Mouse (Mus musculus) hindbrain, embryonic 13.5 days (tissue): ENCODE results near the gene Hes7. TPM values are rescaled to one million over a fixed set of nuclear protein-coding genes. Genes with fewer than 3 reads are reported as not detected.

Experiments
- ATAC-seq: fragments of 200-750 bp; cut with Nextera tagmentation; 2 replicates; pipeline ENCODE4 v1.8.0; 2017; ENCODE audit warnings: moderate TSS enrichment; ENCODE audit not compliant: low FRiP score
- H3K27ac ChIP-seq: fragments of 300-500 bp; sonication (generic); 2 replicates; pipeline ENCODE4 v1.5.1; 2015; ENCODE audit warnings: inconsistent platforms, mild to moderate bottlenecking, moderate library complexity
- H3K27me3 ChIP-seq: fragments of 300-500 bp; sonication (generic); 2 replicates; pipeline ENCODE4 v1.6.1; 2015; ENCODE audit warnings: mild to moderate bottlenecking, inconsistent platforms
- H3K36me3 ChIP-seq: fragments of 300-500 bp; sonication (generic); 2 replicates; pipeline ENCODE4 v1.6.1; 2015; ENCODE audit warnings: mild to moderate bottlenecking, inconsistent platforms
- H3K4me1 ChIP-seq: fragments of 300-500 bp; sonication (generic); replicated peaks from 2 replicates; pipeline ENCODE4 v1.6.1; 2015; ENCODE audit warnings: inconsistent platforms
- H3K4me2 ChIP-seq: fragments of 300-500 bp; sonication (generic); 2 replicates; pipeline ENCODE4 v1.6.1; 2015; ENCODE audit warnings: inconsistent platforms, mild to moderate bottlenecking, moderate library complexity
- H3K4me3 ChIP-seq: fragments of 300-500 bp; sonication (generic); 2 replicates; pipeline ENCODE4 v1.5.1; 2015; ENCODE audit warnings: mild to moderate bottlenecking, inconsistent platforms
- H3K9ac ChIP-seq: fragments of 300-500 bp; sonication (generic); 2 replicates; pipeline ENCODE4 v1.6.1; 2015; ENCODE audit warnings: mild to moderate bottlenecking, inconsistent platforms
- H3K9me3 ChIP-seq: fragments of 300-500 bp; sonication (generic); 2 replicates; pipeline ENCODE4 v1.6.1; 2016; ENCODE audit warnings: inconsistent platforms
- WGBS: fragments of 180-500 bp; shearing (Covaris S2); methylation state at CpG from one replicate; pipeline ENCODE4 v1.1.7; 2015; 5-methylcytosine and 5-hydroxymethylcytosine counted together
- polyA plus RNA-seq: library from polyadenylated mRNA; unstranded; fragments of >200 nt; fragmentation: Nextera tagmentation; extraction: Ambion mirVana; gene quantifications from 2 replicates; pipeline ENCODE4 v1.2.1, GENCODE M21; 2015

Hes7 gene
- polyA plus RNA-seq, 1 experiment from 2014 or later, result 0.26 TPM

GRCm38 (mm10) chr11:69125041-69125851, 5.0 kb downstream of the Hes7 start:
- WGBS, result under 1% methylated on average over 24 of the region's 24 CpGs
- peaks cover 40% of the 10 kb centered on the region for H3K4me1 ChIP-seq
- peak overlapping the region; percentile 70 for H3K9ac ChIP-seq
- peak; percentile 22 for ATAC-seq
- peak overlapping the region; percentile 63 for H3K27ac ChIP-seq
- H3K36me3 ChIP-seq, result no peaks in the 10 kb centered on the region
- H3K9me3 ChIP-seq, result no peaks in the 10 kb centered on the region
- peak overlapping the region; percentile 51 for H3K4me3 ChIP-seq
- H3K27me3 ChIP-seq, result peaks cover 44% of the 10 kb centered on the region
- peak overlapping the region; percentile 73 for H3K4me2 ChIP-seq

GRCm38 (mm10) chr11:69125852-69125918, 5.5 kb downstream of the Hes7 start, which contains the start of gene Aloxe3:
Gene Aloxe3 (plus strand): TSS chr11:69125896.
- Histone ChIP-seq H3K27me3 (peaks cover 40% of the 10 kb centered on the region), H3K27ac (peak within 1 kb of the TSS; percentile 63), H3K4me2 (peak within 1 kb of the TSS; percentile 73), H3K4me1 (peaks cover 36% of the 10 kb centered on the region), H3K36me3 (no peaks in the 10 kb centered on the region), H3K9ac (peak within 1 kb of the TSS; percentile 70), H3K4me3 (peak within 1 kb of the TSS; percentile 51), H3K9me3 (no peaks in the 10 kb centered on the region)
- ATAC-seq, result no peak
- WGBS, result 0% methylated on average over 3 of the region's 3 CpGs

GRCm38 (mm10) chr11:69125919-69126705, 5.9 kb downstream of the Hes7 start:
- Histone ChIP-seq H3K4me3 (peak overlapping the region; percentile 51), H3K36me3 (no peaks in the 10 kb centered on the region), H3K27me3 (peaks cover 35% of the 10 kb centered on the region), H3K9ac (peak overlapping the region; percentile 70), H3K4me2 (peak overlapping the region; percentile 73), H3K9me3 (no peaks in the 10 kb centered on the region), H3K4me1 (peaks cover 31% of the 10 kb centered on the region), H3K27ac (0 out of 2 replicates have a peak overlapping the region, but pooled peaks have one; percentile 40)
- 13% methylated on average over 20 of the region's 20 CpGs for WGBS
- ATAC-seq, result no peak

- Histone ChIP-seq H3K36me3 (no peaks in the 10 kb centered on the region), H3K4me1 (peaks cover 26% of the 10 kb centered on the region), H3K4me3 (peak overlapping the region; percentile 51), H3K9ac (peak overlapping the region; percentile 70; the same call in 1 of the 2 replicates), H3K27me3 (peaks cover 33% of the 10 kb centered on the region), H3K27ac (no peak overlapping the region), H3K4me2 (peak overlapping the region; percentile 73), H3K9me3 (no peaks in the 10 kb centered on the region)
- WGBS, result 59% methylated on average over 2 of the region's 2 CpGs
- ATAC-seq, result no peak
Observed at GRCm38 (mm10) chr11:69126706-69127095, 6.5 kb downstream of the Hes7 start.

GRCm38 (mm10) chr11:69128426-69129122, 8.4 kb downstream of the Hes7 start:
- Histone ChIP-seq H3K27ac (no peak overlapping the region), H3K4me2 (no peak overlapping the region), H3K9ac (no peak overlapping the region), H3K36me3 (no peaks in the 10 kb centered on the region), H3K9me3 (no peaks in the 10 kb centered on the region), H3K4me3 (no peak overlapping the region), H3K27me3 (peaks cover 49% of the 10 kb centered on the region), H3K4me1 (peaks cover 17% of the 10 kb centered on the region)
- WGBS, result 76% methylated on average over 8 of the region's 8 CpGs
- ATAC-seq, result no peak

- no peak; the same call in 1 of the 2 replicates for ATAC-seq
- Histone ChIP-seq H3K27ac (no peak overlapping the region), H3K9ac (peak overlapping the region; percentile 64; the same call in 1 of the 2 replicates), H3K27me3 (peaks cover 40% of the 10 kb centered on the region), H3K4me1 (peaks cover 13% of the 10 kb centered on the region), H3K4me3 (peak overlapping the region; percentile 43), H3K36me3 (no peaks in the 10 kb centered on the region), H3K9me3 (no peaks in the 10 kb centered on the region), H3K4me2 (peak overlapping the region; percentile 58)
- WGBS, result 19% methylated on average over 5 of the region's 5 CpGs
Observed at GRCm38 (mm10) chr11:69133566-69133922, 13.3 kb downstream of the Hes7 start.

- WGBS, result 2% methylated on average over 34 of the region's 34 CpGs
- H3K4me3 ChIP-seq, result peak overlapping the region; percentile 43
- peak overlapping the region; percentile 58 for H3K4me2 ChIP-seq
- no peaks in the 10 kb centered on the region for H3K36me3 ChIP-seq
- H3K9me3 ChIP-seq, result no peaks in the 10 kb centered on the region
- peaks cover 37% of the 10 kb centered on the region for H3K27me3 ChIP-seq
- ATAC-seq, result peak; percentile 78
- peak overlapping the region; percentile 64 for H3K9ac ChIP-seq
- H3K27ac ChIP-seq, result no peak overlapping the region; the same call in 1 of the 2 replicates
- peaks cover 13% of the 10 kb centered on the region for H3K4me1 ChIP-seq
Observed at GRCm38 (mm10) chr11:69133923-69134621, 13.9 kb downstream of the Hes7 start.

- H3K9me3 ChIP-seq, result no peaks in the 10 kb centered on the region
- H3K9ac ChIP-seq, result peak overlapping the region; percentile 64
- no peak overlapping the region; the same call in 1 of the 2 replicates for H3K27ac ChIP-seq
- no peaks in the 10 kb centered on the region for H3K36me3 ChIP-seq
- H3K4me2 ChIP-seq, result peak overlapping the region; percentile 58
- peaks cover 13% of the 10 kb centered on the region for H3K4me1 ChIP-seq
- 28% methylated on average over 8 of the region's 8 CpGs for WGBS
- H3K4me3 ChIP-seq, result peak overlapping the region; percentile 43
- peaks cover 34% of the 10 kb centered on the region for H3K27me3 ChIP-seq
- 0 out of 2 replicates have a peak, but pooled peaks have one; percentile 15 for ATAC-seq
Observed at GRCm38 (mm10) chr11:69134622-69134968, 14.4 kb downstream of the Hes7 start.

- ATAC-seq, result no peak
- 88% methylated on average over 6 of the region's 6 CpGs for WGBS
- H3K4me3 ChIP-seq, result no peak overlapping the region
- peaks cover 13% of the 10 kb centered on the region for H3K4me1 ChIP-seq
- H3K27me3 ChIP-seq, result peaks cover 28% of the 10 kb centered on the region
- H3K9ac ChIP-seq, result no peak overlapping the region
- H3K36me3 ChIP-seq, result no peaks in the 10 kb centered on the region
- H3K27ac ChIP-seq, result no peak overlapping the region
- no peaks in the 10 kb centered on the region for H3K9me3 ChIP-seq
- H3K4me2 ChIP-seq, result no peak overlapping the region
Observed at GRCm38 (mm10) chr11:69135361-69135760, 15.2 kb downstream of the Hes7 start.

GRCm38 (mm10) chr11:69147546-69147945, 27.3 kb downstream of the Hes7 start:
- Histone ChIP-seq H3K9me3 (no peaks in the 10 kb centered on the region), H3K4me3 (no peak overlapping the region), H3K4me1 (peaks cover 6% of the 10 kb centered on the region; the same call in 1 of the 2 replicates), H3K9ac (no peak overlapping the region), H3K36me3 (no peaks in the 10 kb centered on the region), H3K4me2 (no peak overlapping the region), H3K27me3 (peaks cover 29% of the 10 kb centered on the region), H3K27ac (no peak overlapping the region)
- no peak for ATAC-seq
- WGBS, result 66% methylated on average over 7 of the region's 7 CpGs

- Histone ChIP-seq H3K36me3 (no peaks in the 10 kb centered on the region), H3K27me3 (peaks cover 28% of the 10 kb centered on the region), H3K9me3 (no peaks in the 10 kb centered on the region), H3K4me1 (peaks cover 6% of the 10 kb centered on the region; the same call in 1 of the 2 replicates), H3K4me3 (no peak overlapping the region), H3K27ac (no peak overlapping the region), H3K4me2 (no peak overlapping the region), H3K9ac (no peak overlapping the region)
- WGBS, result 90% methylated on average over 5 of the region's 5 CpGs
- ATAC-seq, result no peak
Observed at GRCm38 (mm10) chr11:69148451-69148960, 28.3 kb downstream of the Hes7 start.
